Mouse (Mus musculus): ENCODE data around the gene 4930596D02Rik.

Gene 4930596D02Rik

DNA sequence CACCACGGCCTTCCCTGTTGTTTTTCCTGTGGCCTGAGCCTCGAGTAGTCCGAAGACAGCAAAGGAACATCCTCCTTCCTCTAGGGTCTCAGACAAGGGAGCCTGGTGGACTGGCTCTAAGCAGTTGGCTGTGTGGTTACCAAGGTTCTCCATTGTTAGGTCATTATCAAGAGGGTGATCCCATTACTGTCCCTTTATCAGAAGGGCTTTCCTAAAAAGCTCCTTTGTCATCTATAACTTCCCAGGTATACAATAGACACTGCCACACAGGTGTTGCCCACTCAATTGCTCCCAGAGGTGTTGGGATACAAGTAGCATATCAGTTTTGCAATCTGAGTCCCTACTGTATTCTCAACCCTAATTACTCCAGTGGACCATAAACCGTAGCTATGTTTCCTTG is at the start of gene 4930596D02Rik:
4930596D02Rik (minus strand) TSS at position 101 of the 400 bp plus-strand sequence.
- no peak for DNase-seq (ENCODE audit: low spot score)

DNA sequence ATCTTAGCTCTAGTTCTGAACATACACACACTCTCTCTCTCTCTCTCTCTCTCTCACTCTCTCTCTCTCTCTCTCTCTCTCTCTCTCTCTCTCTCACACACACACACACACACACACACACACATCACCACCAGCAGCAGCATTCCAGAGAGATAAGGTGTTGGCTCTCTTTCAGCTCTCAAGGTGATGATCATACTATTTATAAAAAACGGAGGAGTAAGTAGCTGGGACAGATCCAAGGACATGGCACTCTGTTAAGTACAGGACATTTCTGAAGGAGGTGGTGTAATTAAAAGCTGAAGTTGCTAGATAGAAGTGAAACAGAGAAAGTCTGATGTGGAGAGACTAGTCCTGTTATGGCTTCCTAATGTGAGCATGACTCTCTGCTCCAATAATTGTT is 41.5 kb upstream of the 4930596D02Rik start:
- no peak for DNase-seq (ENCODE audit: low spot score)

DNA sequence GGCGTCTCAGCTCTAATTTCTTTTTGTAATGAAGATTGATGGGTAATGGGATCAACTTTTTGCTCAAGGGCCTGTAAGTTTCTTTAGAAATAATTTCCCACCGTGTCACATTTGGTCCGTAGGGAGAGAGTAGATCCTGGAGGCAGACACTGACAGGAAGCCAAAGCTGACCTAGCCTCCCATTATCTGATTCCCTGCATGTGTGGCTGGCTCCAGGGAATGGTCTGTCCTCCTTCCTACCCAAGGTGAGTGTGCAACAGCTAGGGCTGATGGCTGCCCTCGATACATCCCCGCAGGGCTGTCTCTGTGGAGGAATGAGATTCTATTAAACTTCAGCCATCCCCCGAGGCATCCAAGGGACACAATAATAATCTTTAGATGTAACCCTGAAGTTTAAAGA is 33.5 kb upstream of the 4930596D02Rik start:
- DNase-seq (ENCODE audit: low spot score), result no peak

DNA sequence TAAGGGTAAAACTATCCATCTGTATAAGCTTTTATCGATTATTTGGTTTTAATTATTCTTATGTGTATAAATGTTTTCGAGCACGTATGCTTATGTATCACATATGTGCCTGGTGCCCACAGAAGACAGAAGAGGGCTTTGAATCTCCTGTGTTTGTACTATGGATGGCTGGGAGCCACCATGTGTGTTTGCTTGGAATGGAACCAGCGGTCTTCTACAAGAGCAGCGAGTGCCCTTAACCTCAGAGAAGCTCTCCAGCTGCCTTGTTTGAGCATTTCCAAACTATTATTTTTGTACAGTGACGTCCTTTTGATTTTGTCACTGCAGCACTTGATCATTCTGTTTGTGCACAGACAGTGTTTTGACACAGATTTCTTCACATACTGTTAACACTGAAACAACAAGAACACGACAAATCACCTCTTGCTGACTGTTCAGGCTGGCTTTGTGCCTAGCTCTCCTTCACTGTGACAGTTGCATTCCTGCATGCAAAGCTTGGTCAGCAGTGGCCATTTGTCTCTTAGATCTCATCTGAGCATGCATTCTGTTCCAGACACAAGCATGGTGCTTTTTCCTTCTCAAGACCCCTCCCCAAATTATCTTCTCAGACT is 30.4 kb upstream of the 4930596D02Rik start:
- no peak for DNase-seq (ENCODE audit: low spot score)

DNA sequence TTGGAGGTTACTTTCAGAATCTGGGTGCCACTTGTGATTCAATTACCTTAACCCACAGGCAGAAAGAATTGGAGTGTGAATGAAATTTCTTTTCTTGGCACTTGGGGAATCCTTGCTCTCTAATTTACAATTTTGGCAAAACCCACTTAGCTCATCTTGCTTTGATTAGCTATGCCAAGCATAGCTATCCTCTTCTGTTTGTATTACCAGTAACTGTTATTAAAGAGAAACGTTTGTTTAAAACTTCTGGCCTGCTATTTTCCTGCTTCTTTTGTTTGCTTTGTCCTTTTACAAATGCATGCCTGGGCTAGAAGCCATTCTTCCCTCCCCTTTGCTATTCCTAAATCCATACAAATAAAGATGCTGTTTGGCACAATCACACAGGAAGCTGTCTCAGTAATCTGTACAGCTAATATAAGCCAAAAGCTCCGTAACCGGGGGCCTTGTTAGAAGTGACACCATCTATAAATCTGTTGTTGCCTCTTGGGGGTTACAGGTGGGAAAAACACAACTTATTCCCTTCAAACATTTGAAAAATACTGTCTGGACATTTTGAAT is 19.0 kb downstream of the 4930596D02Rik start:
- DNase-seq (ENCODE audit: low spot score), result no peak

DNA sequence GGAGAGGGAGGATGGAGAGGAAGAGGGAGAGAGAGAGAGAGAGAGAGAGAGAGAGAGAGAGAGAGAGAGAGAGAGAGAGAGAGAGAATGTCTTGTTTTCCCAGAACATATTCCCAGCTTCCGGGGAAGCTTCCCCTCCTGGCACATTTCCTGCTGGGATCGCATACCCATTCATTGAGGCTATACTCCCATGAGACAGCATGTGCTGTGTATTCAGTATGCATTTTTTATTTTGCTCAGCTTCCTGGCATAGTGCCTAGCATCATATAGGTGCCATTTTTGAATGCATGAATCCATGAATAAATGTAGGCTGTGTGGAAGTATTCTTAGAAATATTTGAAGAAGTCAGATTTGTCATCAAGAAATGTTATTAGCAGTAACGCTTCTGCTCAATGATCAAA is 31.7 kb downstream of the 4930596D02Rik start:
- DNase-seq (ENCODE audit: low spot score), result no peak

DNA sequence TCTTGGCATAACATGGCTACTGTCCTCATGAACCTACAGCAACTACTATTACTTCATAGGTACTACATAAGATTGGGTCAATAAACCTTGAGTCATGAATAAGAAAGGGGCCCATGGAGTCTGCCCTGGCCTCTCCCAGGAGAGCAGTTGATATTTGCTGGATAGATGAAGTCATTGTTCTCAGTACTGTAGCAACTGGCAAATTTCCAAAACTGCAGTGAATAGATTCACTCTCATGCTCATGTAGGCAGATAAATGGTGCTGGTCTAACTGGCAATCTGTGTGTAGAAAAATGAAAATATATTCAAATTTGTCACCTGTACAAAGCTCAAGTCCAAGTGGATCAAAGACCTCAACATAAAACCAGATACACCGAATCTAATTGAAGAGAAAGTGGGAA is 38.5 kb downstream of the 4930596D02Rik start:
- no peak for DNase-seq (ENCODE audit: low spot score)

All from ovary, postnatal 14 days (tissue).